Mouse (Mus musculus) neutrophil, adult 83 days (primary cell): Measurements from ENCODE around the gene March1. TPM values are rescaled to one million over a fixed set of nuclear protein-coding genes. Genes with fewer than 3 reads are reported as not detected.

Experiments
- total RNA-seq, 2 experiments: library from RNA; stranded (reverse); gene quantifications; one replicate each; pipeline ENCODE4 v1.2.4; 2023

The March1 gene
- 10 to 100 TPM; 51.9 to 60.3 TPM for total RNA-seq

DNA sequence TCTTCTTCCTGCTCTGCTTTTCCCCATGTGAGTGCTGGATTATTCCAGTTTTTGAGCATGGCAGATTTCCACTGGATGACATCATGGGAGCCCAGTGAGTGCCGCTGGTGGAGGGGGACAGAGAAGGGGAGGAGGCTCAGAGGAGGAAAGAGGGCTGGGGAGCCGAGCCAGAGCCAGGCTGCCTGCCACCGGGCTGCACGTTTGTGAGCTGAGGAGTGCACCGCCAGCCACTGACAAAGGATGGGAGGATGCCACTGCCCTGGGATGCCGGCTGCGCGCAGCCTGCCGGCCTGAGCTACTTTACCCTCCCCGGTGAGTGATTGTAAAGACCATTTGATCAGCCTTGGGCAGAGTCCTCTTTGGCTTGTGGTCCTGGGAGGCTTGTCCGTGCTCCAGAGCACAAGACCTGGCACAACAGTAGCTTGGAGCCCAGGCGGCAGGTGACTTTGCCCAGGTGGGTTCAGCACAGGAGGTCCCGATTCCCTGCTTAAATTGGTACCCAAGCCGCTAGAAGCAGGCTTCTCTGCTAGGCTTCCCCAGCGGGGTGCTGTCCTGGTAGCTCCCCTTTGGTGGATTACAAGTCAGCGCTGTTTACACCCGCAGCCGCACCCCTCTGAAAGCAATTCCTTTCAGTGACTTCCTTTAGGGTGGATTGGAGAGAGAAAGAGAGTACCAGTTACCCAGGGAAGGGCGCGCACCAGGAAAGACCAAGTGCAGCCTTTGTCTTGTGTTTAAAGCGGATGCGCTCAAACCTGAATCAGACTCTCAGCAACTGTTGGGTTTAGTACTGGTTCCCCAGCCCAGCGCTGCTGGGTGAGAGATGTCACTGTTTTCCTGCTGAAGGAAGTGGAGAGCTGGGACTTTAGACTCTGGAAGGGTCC lies at the start of gene March1:
March1 (plus strand) TSS at position 30 of the 881 bp plus-strand sequence.

DNA sequence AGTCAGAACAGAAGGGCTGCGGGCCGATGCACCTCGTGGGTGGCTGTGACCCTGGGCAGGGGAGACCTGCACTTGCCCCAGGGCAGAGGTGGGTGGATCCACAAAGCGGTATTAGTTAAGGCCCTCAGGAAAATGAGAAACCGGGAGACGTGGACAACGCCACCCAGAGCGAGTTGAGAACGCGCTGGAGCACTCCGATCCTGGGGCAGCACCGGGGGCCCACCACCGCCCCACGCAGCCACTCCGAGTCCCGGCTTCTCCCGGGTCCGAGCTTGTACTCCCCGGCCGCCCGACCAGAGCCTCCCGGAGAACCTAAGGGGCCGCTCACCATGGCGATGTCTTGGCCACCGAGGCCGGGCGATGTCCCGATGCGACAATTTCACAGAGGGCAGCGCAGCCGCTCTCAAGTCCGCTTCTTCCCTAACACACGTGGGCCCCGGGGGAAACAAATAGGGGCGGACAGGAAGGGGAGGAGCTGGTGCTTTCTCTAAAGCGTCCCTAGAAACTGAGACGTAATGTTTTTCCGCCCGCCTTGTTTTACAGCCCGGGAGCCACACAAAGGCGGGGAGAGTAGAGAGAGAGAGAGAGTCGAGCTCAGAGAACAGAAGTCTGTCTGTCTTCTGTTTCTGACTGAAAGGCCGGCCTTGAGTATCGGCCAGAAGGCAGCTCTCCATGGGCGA lies 868.5 kb downstream of the March1 start, which contains the start of gene Tma16:
Tma16 (minus strand) TSS at position 447 of the 680 bp plus-strand sequence.

DNA sequence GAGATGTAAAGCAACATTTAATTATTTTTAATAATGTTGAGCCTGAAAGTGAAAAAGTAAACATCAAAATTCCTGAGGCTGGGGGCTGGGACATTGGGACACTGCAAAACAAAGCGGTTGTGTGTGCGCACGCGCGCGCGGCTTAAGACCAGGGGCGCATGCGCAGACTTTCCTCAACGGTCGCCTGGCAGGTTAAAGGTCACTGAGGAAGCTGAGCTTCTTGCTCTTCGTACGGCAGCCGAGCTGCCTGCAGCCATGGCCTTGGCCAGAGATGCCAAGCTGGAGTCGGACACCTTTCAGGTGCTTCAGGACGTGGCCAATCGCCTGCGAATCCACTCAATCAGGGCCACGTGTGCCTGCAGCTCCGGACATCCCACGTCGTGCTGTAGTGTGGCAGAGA lies 893.8 kb downstream of the March1 start, which contains the start of gene Tktl2:
Tktl2 (plus strand) TSS at position 220 of the 400 bp plus-strand sequence.

